Mouse (Mus musculus): ENCODE measurements at regions not wholly inside any gene's neighbourhood (a gene's known extent, or its start where the extent isn't known, plus 50 kb on each side); places are given as distances from the start of the nearest gene placed in this dataset.

DNA sequence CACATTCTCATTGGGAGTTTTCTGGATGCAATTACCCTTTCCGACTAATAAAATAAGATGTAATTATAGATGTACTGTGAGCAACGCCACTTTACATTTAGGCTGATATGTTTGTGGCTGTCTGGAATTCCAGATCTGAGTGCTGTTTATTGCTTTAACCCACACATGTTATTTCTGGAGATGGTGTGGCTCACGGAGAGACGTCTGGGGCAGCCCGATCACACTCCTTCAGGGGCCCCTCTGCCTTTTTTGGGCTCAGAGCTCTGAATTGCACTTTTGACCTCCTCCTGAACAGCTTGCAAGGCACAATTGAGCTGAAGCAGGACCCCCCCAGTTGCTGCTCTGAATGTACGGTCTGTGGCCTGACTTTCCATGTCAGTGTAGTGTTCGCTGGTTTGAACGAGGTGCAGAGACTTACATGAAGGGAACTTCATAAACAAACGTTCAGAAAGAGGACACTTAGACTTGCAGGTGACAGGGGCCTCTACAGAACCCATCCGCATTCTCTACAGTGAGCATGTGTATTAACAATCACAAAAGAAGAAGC, 55.1 kb upstream of the Sfrp2 start:
- no peak for TF ChIP-seq CTCF (IDR thresholded peaks at IDR 0.05; ENCODE audit: borderline replicate concordance, control insufficient read depth, extremely low read depth, insufficient read depth, low read length, poor library complexity)
- no peak for TF ChIP-seq POLR2A (IDR thresholded peaks at IDR 0.05; ENCODE audit: control insufficient read depth, extremely low read depth, insufficient read depth, low read length, poor library complexity)
